Mouse (Mus musculus): Measurements from ENCODE around the gene Olfr934. TPM values are rescaled to one million over a fixed set of nuclear protein-coding genes. Genes with fewer than 3 reads are reported as not detected.

The Olfr934 gene
- polyA plus RNA-seq, 2 experiments: not detected

DNA sequence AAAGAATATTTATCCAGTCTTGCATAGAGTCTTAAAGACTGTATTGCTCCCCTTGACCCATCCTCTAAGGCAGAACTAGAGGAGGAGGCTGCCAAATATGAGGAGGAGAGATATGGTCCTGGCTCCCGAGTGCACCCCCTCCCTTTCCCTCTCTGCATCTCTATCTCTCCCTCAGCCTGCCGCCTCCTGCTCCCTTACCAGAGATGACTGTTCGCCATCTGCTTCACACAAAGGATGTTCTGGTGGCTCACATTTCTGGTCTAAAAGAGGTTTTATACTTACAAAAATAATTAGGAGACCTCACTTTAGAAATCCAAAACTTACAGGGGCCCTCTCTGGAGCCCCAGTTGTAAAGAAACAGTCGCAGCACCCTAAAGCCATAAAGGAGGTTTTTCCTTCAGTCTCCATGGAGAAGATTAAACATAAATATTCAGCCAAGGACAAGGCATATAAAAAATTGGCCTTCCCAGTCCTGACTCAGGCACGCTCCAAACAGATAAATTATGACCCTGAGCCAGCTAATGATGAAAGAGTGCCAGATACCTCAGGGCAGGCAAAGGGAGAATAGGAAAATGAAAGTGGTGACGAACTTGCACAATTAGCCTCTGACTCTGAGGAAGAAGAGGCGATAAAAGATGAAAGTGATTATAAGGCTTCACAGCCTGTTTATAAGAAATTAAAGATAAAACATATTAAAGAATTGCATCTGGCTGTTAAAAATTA lies 34.6 kb downstream of the Olfr934 start:
- TF ChIP-seq CTCF (IDR thresholded peaks at IDR 0.05; ENCODE audit: low read depth) (no peak), EP300 (IDR thresholded peaks at IDR 0.05; ENCODE audit: low read depth) (no peak)
- no peak for ATAC-seq (ENCODE audit: insufficient read depth)
- Histone ChIP-seq H3K27me3 (ENCODE audit: control insufficient read depth, insufficient read depth, low read length) (no peaks in the 10 kb centered on the region), H3K4me1 (replicated peaks; ENCODE audit: control insufficient read depth in 2 of 2, insufficient read depth in 2 of 2, low read length in 1 of 2) (no peaks in the 10 kb centered on the region), H3K4me2 (ENCODE audit: low read depth) (no peak overlapping the region), H3K9ac (replicated peaks) (no peak overlapping the region), H3K4me3 (ENCODE audit: insufficient read depth in 1 of 2, low read depth in 2 of 2, low read length in 2 of 2) (no peak overlapping the region), H3K9me3 (ENCODE audit: control insufficient read depth, low read length) (no peaks in the 10 kb centered on the region), H3K27ac (no peak overlapping the region), H3K36me3 (replicated peaks; ENCODE audit: control insufficient read depth, insufficient read depth, low read depth) (no peaks in the 10 kb centered on the region)
- 46% methylated on average over 7 of the region's 7 CpGs for WGBS (ENCODE audit: insufficient replicate concordance)
- no peak for DNase-seq (ENCODE audit: low read depth in 3 of 3, low spot score in 3 of 3)

Other genes with a start within 250 kb of the Olfr934 start
- gene Olfr920, start 236.0 kb downstream of the Olfr934 start, polyA plus RNA-seq (2012; rRNA removed): 0.03 and 0.04 TPM in 2 replicates
- gene Olfr920, start 236.0 kb downstream of the Olfr934 start, polyA plus RNA-seq (2014; fragmentation: Nextera tagmentation; extraction: Ambion mirVana): not detected in 2 replicates
- not detected in 2 replicates for gene Olfr921, start 215.2 kb downstream of the Olfr934 start, polyA plus RNA-seq (2012; rRNA removed)
- not detected in 2 replicates for gene Olfr921, start 215.2 kb downstream of the Olfr934 start, polyA plus RNA-seq (2014; fragmentation: Nextera tagmentation; extraction: Ambion mirVana)
- gene Olfr922, start 173.7 kb downstream of the Olfr934 start, polyA plus RNA-seq (2012; rRNA removed): not detected in 2 replicates
- not detected in 2 replicates for gene Olfr922, start 173.7 kb downstream of the Olfr934 start, polyA plus RNA-seq (2014; fragmentation: Nextera tagmentation; extraction: Ambion mirVana)
- not detected in 2 replicates for gene Olfr923, start 161.8 kb downstream of the Olfr934 start, polyA plus RNA-seq (2012; rRNA removed)
- not detected in 2 replicates for gene Olfr923, start 161.8 kb downstream of the Olfr934 start, polyA plus RNA-seq (2014; fragmentation: Nextera tagmentation; extraction: Ambion mirVana)
- not detected in 2 replicates for gene Olfr924, start 143.9 kb downstream of the Olfr934 start, polyA plus RNA-seq (2012; rRNA removed)
- not detected in 2 replicates for gene Olfr924, start 143.9 kb downstream of the Olfr934 start, polyA plus RNA-seq (2014; fragmentation: Nextera tagmentation; extraction: Ambion mirVana)
- not detected in 2 replicates for gene Olfr26, start 133.3 kb downstream of the Olfr934 start, polyA plus RNA-seq (2012; rRNA removed)
- not detected in 2 replicates for gene Olfr26, start 133.3 kb downstream of the Olfr934 start, polyA plus RNA-seq (2014; fragmentation: Nextera tagmentation; extraction: Ambion mirVana)
- not detected in 2 replicates for gene Olfr926, start 111.2 kb downstream of the Olfr934 start, polyA plus RNA-seq (2012; rRNA removed)
- not detected in 2 replicates for gene Olfr926, start 111.2 kb downstream of the Olfr934 start, polyA plus RNA-seq (2014; fragmentation: Nextera tagmentation; extraction: Ambion mirVana)
- gene Olfr930, start 58.5 kb downstream of the Olfr934 start, polyA plus RNA-seq (2012; rRNA removed): not detected in 2 replicates
- not detected in 2 replicates for gene Olfr930, start 58.5 kb downstream of the Olfr934 start, polyA plus RNA-seq (2014; fragmentation: Nextera tagmentation; extraction: Ambion mirVana)
- gene Olfr933, start 16.0 kb downstream of the Olfr934 start, polyA plus RNA-seq (2012; rRNA removed): not detected in 2 replicates
- not detected in 2 replicates for gene Olfr933, start 16.0 kb downstream of the Olfr934 start, polyA plus RNA-seq (2014; fragmentation: Nextera tagmentation; extraction: Ambion mirVana)
- not detected in 2 replicates for gene Olfr935, start 11.4 kb upstream of the Olfr934 start, polyA plus RNA-seq (2012; rRNA removed)
- not detected in 2 replicates for gene Olfr935, start 11.4 kb upstream of the Olfr934 start, polyA plus RNA-seq (2014; fragmentation: Nextera tagmentation; extraction: Ambion mirVana)
- gene Olfr146, start 35.1 kb upstream of the Olfr934 start, polyA plus RNA-seq (2012; rRNA removed): not detected in 2 replicates
- not detected in 2 replicates for gene Olfr146, start 35.1 kb upstream of the Olfr934 start, polyA plus RNA-seq (2014; fragmentation: Nextera tagmentation; extraction: Ambion mirVana)
- gene Olfr937, start 76.6 kb upstream of the Olfr934 start, polyA plus RNA-seq (2012; rRNA removed): not detected in 2 replicates
- not detected in 2 replicates for gene Olfr937, start 76.6 kb upstream of the Olfr934 start, polyA plus RNA-seq (2014; fragmentation: Nextera tagmentation; extraction: Ambion mirVana)
- gene Olfr938, start 90.6 kb upstream of the Olfr934 start, polyA plus RNA-seq (2012; rRNA removed): not detected in 2 replicates
- gene Olfr938, start 90.6 kb upstream of the Olfr934 start, polyA plus RNA-seq (2014; fragmentation: Nextera tagmentation; extraction: Ambion mirVana): not detected in 2 replicates
- gene Olfr27, start 139.8 kb upstream of the Olfr934 start, polyA plus RNA-seq (2012; rRNA removed): not detected in 2 replicates
- not detected in 2 replicates for gene Olfr27, start 139.8 kb upstream of the Olfr934 start, polyA plus RNA-seq (2014; fragmentation: Nextera tagmentation; extraction: Ambion mirVana)
- gene Olfr943, start 178.0 kb upstream of the Olfr934 start, polyA plus RNA-seq (2012; rRNA removed): not detected in 2 replicates
- not detected in 2 replicates for gene Olfr943, start 178.0 kb upstream of the Olfr934 start, polyA plus RNA-seq (2014; fragmentation: Nextera tagmentation; extraction: Ambion mirVana)
- not detected in 2 replicates for gene Olfr944, start 213.6 kb upstream of the Olfr934 start, polyA plus RNA-seq (2012; rRNA removed)
- not detected in 2 replicates for gene Olfr944, start 213.6 kb upstream of the Olfr934 start, polyA plus RNA-seq (2014; fragmentation: Nextera tagmentation; extraction: Ambion mirVana)

Data from liver, embryonic 14.5 days (tissue).